In genomic region chr11:110061032-110061431, GRCm38 (mm10) we compare ENCODE assay signal across 23 mouse cellular contexts. TPM values are rescaled to one million over a fixed set of nuclear protein-coding genes. Genes with fewer than 3 reads are reported as not detected.
DNase-seq lines count a peak whose midpoint lies in the region; TF ChIP-seq lines count a peak whose summit lies in the region.
"Had no signal": no experiment of that assay in that cellular context is flagged by ENCODE, and none has a peak within 500 bp of the region (broad histone marks: within the 10 kb centered on the region; RNA-seq: fewer than 3 reads in every experiment).

No protein-coding gene starts in this region.

- H3K4me1 ChIP-seq in liver, adult 2 months (ENCODE audit: control insufficient read depth, insufficient read depth, low read length), result peaks cover 8% of the 10 kb centered on the region
- H3K4me1 ChIP-seq: embryonic facial prominence, embryonic 15.5 days; hindbrain, embryonic 12.5 days; liver, embryonic 12.5 days; lung, embryonic 15.5 days; neural tube, embryonic 12.5 days had no signal

- H3K27me3 ChIP-seq in liver, adult 2 months (ENCODE audit: control insufficient read depth, insufficient read depth, low read length), result no peaks in the 10 kb centered on the region
- H3K27me3 ChIP-seq: embryonic facial prominence, embryonic 15.5 days; hindbrain, embryonic 12.5 days; liver, embryonic 12.5 days; lung, embryonic 15.5 days; neural tube, embryonic 12.5 days had no signal

- no peak overlapping the region for H3K4me3 ChIP-seq in liver, adult 2 months (ENCODE audit: insufficient read depth, low read depth, low read length)
- H3K4me3 ChIP-seq: embryonic facial prominence, embryonic 15.5 days; hindbrain, embryonic 12.5 days; layer of hippocampus, adult 2 months; liver, embryonic 12.5 days; lung, embryonic 15.5 days; neural tube, embryonic 12.5 days had no signal

- peak; percentile 88 for DNase-seq in heart, adult 11 months
- no peak for DNase-seq in heart, postnatal 25 days (ENCODE audit: low spot score)
- peak; percentile 22 for DNase-seq in liver, adult 2 months (ENCODE audit: extremely low read depth, low read depth, low spot score)
- DNase-seq in liver, result no peak
- peak; percentile 66 for DNase-seq in brain, adult 2 months (ENCODE audit: low read depth, low spot score)
- peak; percentile 36 for DNase-seq in skeletal muscle tissue, adult 2 months (ENCODE audit: low read depth, low spot score)
- DNase-seq in thymus, postnatal 4 days, result no peak
- DNase-seq: adrenal gland, adult 8-10 months; B cell, adult 2 months; cerebellum, postnatal 14 days; kidney, adult 18-20 months; kidney, postnatal 10 days; right cerebral cortex, adult 18-20 months; thymus, adult 18-20 months had no signal

- no peaks in the 10 kb centered on the region for H3K79me2 ChIP-seq in liver, adult 2 months (ENCODE audit: control insufficient read depth, insufficient read depth, low read length)

- H3K27ac ChIP-seq in liver, adult 2 months (replicated peaks; ENCODE audit: insufficient read depth, low read depth, low read length), result peak overlapping the region; percentile 37
- H3K27ac ChIP-seq: embryonic facial prominence, embryonic 15.5 days; hindbrain, embryonic 12.5 days; layer of hippocampus, adult 2 months; liver, embryonic 12.5 days; lung, embryonic 15.5 days; macrophage; neural tube, embryonic 12.5 days had no signal

- H3K9ac ChIP-seq in liver, adult 2 months (ENCODE audit: low read depth, low read length), result no peak overlapping the region
- H3K9ac ChIP-seq: embryonic facial prominence, embryonic 15.5 days; hindbrain, embryonic 12.5 days; liver, embryonic 12.5 days; lung, embryonic 15.5 days; neural tube, embryonic 12.5 days had no signal

- peaks cover 41% of the 10 kb centered on the region for H3K36me3 ChIP-seq in liver, adult 2 months (ENCODE audit: control insufficient read depth, insufficient read depth, low read length)
- H3K36me3 ChIP-seq: embryonic facial prominence, embryonic 15.5 days; hindbrain, embryonic 12.5 days; liver, embryonic 12.5 days; lung, embryonic 15.5 days; neural tube, embryonic 12.5 days had no signal

- TF ChIP-seq CTCF in liver, adult 2 months (IDR thresholded peaks at IDR 0.05; ENCODE audit: low read depth, low read length), result no peak

- TF ChIP-seq POLR2A in liver, adult 2 months (IDR thresholded peaks at IDR 0.05; ENCODE audit: extremely low read depth, insufficient read depth, low read length), result no peak

- intact Hi-C loops in heart, postnatal 25 days (cut with DNase I), result no loop called here

- WGBS in liver, adult 2 months, result 35% methylated on average over 4 of the region's 4 CpGs

RNA-seq across cellular contexts. Expression of gene Abca8a, which starts 34.7 kb away (rescaled TPM):
- 10 to 100 TPM; 39.1 to 57.6 TPM for total RNA-seq in heart, postnatal 25 days (2021)
- 141 and 146 TPM in 2 replicates for total RNA-seq in liver, adult 2 months (2014; rRNA removed)
- polyA plus RNA-seq in liver, adult 2 months (2012; rRNA removed), result 16.0 and 24.0 TPM in 2 replicates
- total RNA-seq: monocyte, adult 5-6 weeks had no signal
- polyA plus RNA-seq: macrophage; midbrain, embryonic 11.5 days had no signal

Comparison
In these comparisons a context has a peak if more than half of its experiments do, and no peak if none do; other contexts are left out.
1. DNase-seq: peak in heart, adult 11 months (single experiment), liver, adult 2 months (single experiment), brain, adult 2 months (single experiment) and skeletal muscle tissue, adult 2 months (single experiment); none in heart, postnatal 25 days (single experiment), liver (single experiment) and thymus, postnatal 4 days (single experiment).